Mouse (Mus musculus) cerebellum, adult 11-12 months (tissue): ENCODE measurements around the gene Trmt10b.

Experiments
- DNase-seq: peaks from one replicate; pipeline ENCODE4 v3.0.0; 2022

Gene Trmt10b

GRCm38 (mm10) chr4:45342286-45343155, 45.6 kb downstream of the Trmt10b start, which contains the start of gene Exosc3:
Gene Exosc3 (minus strand): TSS chr4:45342732.
- no peak for DNase-seq

DNA sequence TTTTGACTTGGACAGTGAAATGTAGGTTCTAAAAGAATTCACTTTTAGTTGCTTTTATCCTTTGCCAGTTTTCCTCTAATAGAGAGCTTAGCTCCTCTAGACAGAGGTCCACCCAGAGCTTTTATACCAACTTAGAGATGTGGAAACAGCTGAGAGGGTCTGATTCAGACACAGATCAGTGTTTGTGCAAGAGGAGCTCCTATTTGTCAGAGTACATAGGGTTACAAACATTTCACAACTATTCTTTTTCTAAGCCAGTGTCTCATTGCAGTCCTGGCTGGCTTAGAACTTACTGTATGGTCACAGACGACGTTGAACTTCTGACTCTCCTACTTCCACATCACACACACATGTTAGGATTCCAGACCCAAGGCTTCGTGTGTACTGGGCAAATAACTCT, 59.7 kb downstream of the Trmt10b start:
- no peak for DNase-seq
